Mouse (Mus musculus) olfactory bulb, adult 2 months (tissue): Measurements from ENCODE around the gene Adprhl1. TPM values are rescaled to one million over a fixed set of nuclear protein-coding genes. Genes with fewer than 3 reads are reported as not detected.

Source experiments
- H3K27ac ChIP-seq: fragments of 200-500 bp; 2 replicates; pipeline ENCODE4 v1.5.1; 2012; ENCODE audit warnings: low read depth, low read length; ENCODE audit not compliant: insufficient read depth
- H3K4me1 ChIP-seq: fragments of 200-500 bp; 2 replicates; pipeline ENCODE4 v1.6.1; 2012; ENCODE audit warnings: low read length; ENCODE audit not compliant: control insufficient read depth, insufficient read depth
- H3K4me3 ChIP-seq: fragments of 200-500 bp; 2 replicates; pipeline ENCODE4 v1.5.1; 2012; ENCODE audit warnings: mild to moderate bottlenecking, low read depth, low read length, moderate library complexity; ENCODE audit not compliant: insufficient read depth
- CTCF ChIP-seq: fragments of 200-500 bp; IDR thresholded peaks from 2 replicates; pipeline ENCODE4 v1.5.1; 2012; ENCODE audit warnings: low read depth, mild to moderate bottlenecking, low read length, moderate library complexity; ENCODE audit not compliant: insufficient read depth
- POLR2A ChIP-seq: fragments of 200-500 bp; IDR thresholded peaks from 2 replicates; pipeline ENCODE4 v1.6.1; 2012; ENCODE audit warnings: mild to moderate bottlenecking, low read depth, low read length, moderate library complexity; ENCODE audit not compliant: insufficient read depth
- WGBS: fragments of 180-500 bp; shearing (Covaris S2); methylation state at CpG from one replicate; pipeline ENCODE4 v1.1.7; 2018; 5-methylcytosine and 5-hydroxymethylcytosine counted together
- polyA plus RNA-seq: library from polyadenylated mRNA; stranded (reverse); fragments of >200 nt; gene quantifications from 2 replicates; pipeline ENCODE4 v1.2.4, GENCODE M21; 2012; ENCODE audit warnings: low replicate concordance; ENCODE audit not compliant: missing spikeins, insufficient read depth, insufficient read length

Gene Adprhl1
- polyA plus RNA-seq, 1 experiment: not detected

DNA sequence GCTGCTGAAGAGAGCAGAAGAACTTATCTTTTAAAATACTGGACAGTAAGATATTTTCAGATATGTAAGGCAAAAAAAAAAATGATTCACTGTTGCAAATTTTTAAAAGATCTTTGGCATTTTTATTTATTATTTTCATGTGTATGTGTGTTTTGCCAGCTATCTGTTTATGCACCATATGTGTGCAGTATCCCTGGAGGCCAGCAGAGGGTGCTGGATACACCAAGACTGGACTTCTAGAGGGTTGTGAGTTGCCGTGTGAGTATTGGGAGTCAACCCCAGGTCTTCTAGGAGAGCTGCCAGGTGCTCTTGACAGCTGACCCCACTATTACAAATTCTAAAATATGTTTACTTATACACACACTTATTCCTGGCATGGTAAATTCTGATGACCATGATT lies 29.2 kb upstream of the Adprhl1 start:
- 81% methylated on average over 1 of the region's 1 CpGs for WGBS
- no peak for TF ChIP-seq POLR2A
- no peak for TF ChIP-seq CTCF
- H3K4me3 ChIP-seq: no peak overlapping the region
- no peak overlapping the region for H3K27ac ChIP-seq
- H3K4me1 ChIP-seq: peaks cover 3% of the 10 kb centered on the region

DNA sequence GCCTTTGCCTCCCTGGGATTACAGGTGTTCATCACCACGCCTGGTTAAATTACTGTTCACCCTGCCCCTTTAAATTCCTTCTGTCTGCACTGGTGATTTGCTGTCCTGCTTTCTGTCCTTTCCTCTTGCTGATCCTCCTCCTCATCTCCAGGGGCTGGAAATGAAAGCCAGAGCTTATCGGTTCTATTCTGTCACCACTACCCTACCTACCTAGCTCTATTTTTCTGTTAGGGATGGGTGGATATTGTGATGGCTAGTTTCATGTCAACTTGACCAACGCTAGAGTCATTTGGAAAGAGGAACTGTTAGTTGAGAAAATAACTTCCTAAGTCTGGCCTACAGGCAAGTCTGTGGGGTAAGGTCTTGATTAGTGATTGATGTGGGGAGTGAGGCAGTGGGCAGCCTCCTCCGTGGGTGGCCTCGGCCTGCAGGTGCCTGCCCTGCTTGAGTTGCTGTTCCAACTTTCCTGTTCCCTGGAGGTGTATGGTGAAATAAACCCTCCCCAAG lies 23.0 kb upstream of the Adprhl1 start:
- no peak overlapping the region for H3K4me3 ChIP-seq
- WGBS: 86% methylated on average over 5 of the region's 5 CpGs
- no peak overlapping the region for H3K27ac ChIP-seq
- TF ChIP-seq CTCF (no peak), POLR2A (no peak)
- H3K4me1 ChIP-seq: no peaks in the 10 kb centered on the region

DNA sequence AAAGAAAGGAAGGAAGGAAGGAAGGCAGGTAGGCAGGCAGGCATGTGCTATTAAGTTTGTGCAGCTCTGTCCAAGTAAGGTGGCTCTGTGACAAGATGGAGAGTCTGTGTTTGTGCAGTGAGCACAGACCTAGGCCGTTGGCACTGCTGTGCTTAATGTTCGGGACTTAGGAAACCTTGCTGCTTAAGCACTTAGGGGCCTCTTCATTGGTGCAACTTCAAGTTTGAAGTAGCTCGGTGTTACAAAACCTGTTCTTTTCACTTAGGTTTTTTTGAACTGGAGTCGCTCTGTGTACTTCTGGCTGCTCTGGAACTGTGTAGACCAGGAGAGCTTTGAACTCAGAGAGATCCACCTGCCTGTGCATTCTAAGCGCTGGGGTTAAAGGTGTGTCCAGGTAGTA lies 18.9 kb upstream of the Adprhl1 start:
- WGBS: 92% methylated on average over 5 of the region's 5 CpGs
- Histone ChIP-seq H3K4me3 (no peak overlapping the region), H3K4me1 (no peaks in the 10 kb centered on the region), H3K27ac (no peak overlapping the region)
- no peak for TF ChIP-seq CTCF
- TF ChIP-seq POLR2A: no peak

GRCm38 (mm10) chr8:13267566-13267965 lies 13.6 kb upstream of the Adprhl1 start:
- WGBS: 49% methylated on average over 2 of the region's 2 CpGs
- TF ChIP-seq POLR2A: no peak
- no peak for TF ChIP-seq CTCF
- H3K4me3 ChIP-seq: no peak overlapping the region
- H3K4me1 ChIP-seq: no peaks in the 10 kb centered on the region; the same call in 1 of the 2 replicates
- H3K27ac ChIP-seq: no peak overlapping the region

- no peak for TF ChIP-seq POLR2A
- no peak for TF ChIP-seq CTCF
- Histone ChIP-seq H3K27ac (no peak overlapping the region), H3K4me3 (no peak overlapping the region), H3K4me1 (no peaks in the 10 kb centered on the region; the same call in 1 of the 2 replicates)
- WGBS: 42% methylated on average over 3 of the region's 3 CpGs
These were observed 9.4 kb upstream of the Adprhl1 start for GRCm38 (mm10) chr8:13263376-13263775.

- no peak overlapping the region for H3K4me3 ChIP-seq
- peaks cover 12% of the 10 kb centered on the region for H3K4me1 ChIP-seq
- no peak overlapping the region for H3K27ac ChIP-seq
- WGBS: 72% methylated on average over 5 of the region's 5 CpGs
- TF ChIP-seq POLR2A (no peak), CTCF (no peak)
These were observed 549 bp downstream of the Adprhl1 start for GRCm38 (mm10) chr8:13253413-13253812.

DNA sequence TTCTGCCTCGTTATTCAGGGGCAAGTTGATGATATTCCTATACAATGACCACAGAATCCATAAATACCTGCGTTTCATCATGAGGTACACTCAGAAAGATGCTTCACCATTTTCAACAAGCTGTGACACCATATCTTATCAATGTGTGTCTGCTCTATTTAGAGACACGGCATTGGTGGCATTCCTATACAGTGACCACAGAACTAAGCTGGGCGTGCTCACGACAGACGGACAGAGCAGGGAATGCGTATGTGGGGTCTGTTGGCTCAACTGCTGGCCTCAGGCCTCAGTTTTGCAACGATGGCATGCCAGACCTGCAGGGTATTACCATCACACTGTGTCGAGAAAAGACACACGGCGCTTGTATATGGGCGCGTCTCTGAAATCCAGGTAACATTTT lies 1.1 kb downstream of the Adprhl1 start:
- WGBS: 92% methylated on average over 13 of the region's 13 CpGs
- Histone ChIP-seq H3K27ac (no peak overlapping the region), H3K4me3 (no peak overlapping the region), H3K4me1 (peaks cover 12% of the 10 kb centered on the region)
- TF ChIP-seq POLR2A (no peak), CTCF (no peak)

DNA sequence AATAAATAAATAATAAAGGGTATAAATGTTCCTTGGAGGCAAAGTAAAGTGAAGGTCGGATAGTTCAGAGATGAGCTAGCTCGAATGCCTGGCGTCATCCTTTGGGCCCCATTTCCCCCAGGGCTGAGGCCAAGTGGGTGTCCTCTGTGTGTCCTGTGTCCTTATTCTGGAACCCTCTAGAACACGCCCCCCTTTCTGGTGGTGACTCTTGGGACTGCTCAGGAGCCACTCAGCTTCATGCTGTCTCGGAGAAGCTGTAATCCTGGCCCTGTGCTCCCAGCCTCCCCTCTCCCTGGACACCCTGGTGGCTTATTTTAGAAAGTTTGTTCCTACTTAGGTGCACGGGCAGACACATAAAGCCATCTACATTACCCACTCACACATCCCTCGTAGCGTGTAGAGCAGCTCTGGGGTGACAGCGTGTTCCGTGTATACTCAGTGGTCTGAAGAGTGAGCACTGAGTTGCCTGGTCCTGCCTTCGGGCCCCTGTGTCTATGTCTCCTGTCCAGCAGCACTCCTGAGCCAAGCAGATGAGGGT lies 9.6 kb downstream of the Adprhl1 start:
- 89% methylated on average over 11 of the region's 11 CpGs for WGBS
- Histone ChIP-seq H3K4me3 (no peak overlapping the region), H3K4me1 (peaks cover 12% of the 10 kb centered on the region), H3K27ac (no peak overlapping the region)
- no peak for TF ChIP-seq POLR2A
- no peak for TF ChIP-seq CTCF

- no peak for TF ChIP-seq POLR2A
- TF ChIP-seq CTCF: no peak
These were observed 10.7 kb downstream of the Adprhl1 start for GRCm38 (mm10) chr8:13242985-13243870.

More at GRCm38 (mm10) chr8:13242985-13243870, 10.7 kb downstream of the Adprhl1 start:
- no peak overlapping the region for H3K4me3 ChIP-seq
- WGBS: 75% methylated on average over 10 of the region's 10 CpGs
- peaks cover 12% of the 10 kb centered on the region for H3K4me1 ChIP-seq
- no peak overlapping the region for H3K27ac ChIP-seq
